ENCODE assay signal across 15 mouse cellular contexts in the genomic region with DNA sequence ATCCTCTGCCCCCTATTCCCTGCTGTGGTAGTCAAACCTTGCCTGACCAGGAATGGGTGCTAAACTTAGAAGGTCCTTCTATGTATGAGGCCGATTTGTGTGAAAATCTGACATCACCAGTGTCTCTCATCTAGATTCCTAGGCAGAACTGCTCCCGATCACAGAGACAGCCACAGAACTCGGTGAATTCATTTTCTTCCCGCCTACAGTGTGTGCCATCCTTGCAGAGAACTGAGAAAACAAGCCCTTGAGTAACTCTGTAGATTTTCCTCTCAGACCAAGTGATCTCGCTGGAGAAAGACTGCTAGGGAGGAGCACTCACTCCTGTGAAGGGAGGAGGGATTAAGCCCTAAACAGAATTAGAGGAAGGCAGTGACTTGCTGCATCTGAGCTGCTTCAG.
"Had no signal": no experiment of that assay in that cellular context is flagged by ENCODE, and none has a peak within 500 bp of the region (broad histone marks: within the 10 kb centered on the region; RNA-seq: fewer than 3 reads in every experiment).

No protein-coding gene starts in this region.

- DNase-seq: kidney, adult 11 months; kidney, adult 9 months; kidney, postnatal 36 days; liver; liver, embryonic 13.5 days; liver, postnatal 0 days; lung, postnatal 14 days; thymus, postnatal 36 days had no signal

- H3K27ac ChIP-seq: kidney, postnatal 0 days; limb, embryonic 12.5 days; liver, embryonic 13.5 days; lung, embryonic 15.5 days; midbrain, embryonic 13.5 days; neural tube, embryonic 15.5 days; stomach, postnatal 0 days had no signal

- H3K4me3 ChIP-seq: limb, embryonic 12.5 days; liver, embryonic 13.5 days; lung, embryonic 15.5 days; midbrain, embryonic 13.5 days; myocyte; neural tube, embryonic 15.5 days had no signal
